Mouse (Mus musculus) limb, embryonic 11.5 days (tissue): Measurements from ENCODE around the gene Cd2. TPM values are rescaled to one million over a fixed set of nuclear protein-coding genes. Genes with fewer than 3 reads are reported as not detected.

Experiments
- ATAC-seq: fragments of 200-750 bp; cut with Nextera tagmentation; 2 replicates; pipeline ENCODE4 v1.8.0; 2017; ENCODE audit warnings: low read depth; ENCODE audit not compliant: insufficient number of reproducible peaks, low FRiP score, low TSS enrichment
- DNase-seq: peaks from one replicate; pipeline ENCODE4 v3.0.0-alpha.2; 2015; ENCODE audit warnings: low spot score
- H3K27ac ChIP-seq: fragments of 300-500 bp; sonication (generic); replicated peaks from 2 replicates; pipeline ENCODE4 v1.5.1; 2014; ENCODE audit warnings: low read depth, mild to moderate bottlenecking, low read length
- H3K27me3 ChIP-seq: fragments of 300-500 bp; sonication (generic); 2 replicates; pipeline ENCODE4 v1.6.1; 2014; ENCODE audit warnings: mild to moderate bottlenecking, low read length, mixed read lengths; ENCODE audit not compliant: control insufficient read depth, insufficient read depth
- H3K36me3 ChIP-seq: fragments of 300-500 bp; sonication (generic); 2 replicates; pipeline ENCODE4 v1.6.1; 2014; ENCODE audit warnings: mild to moderate bottlenecking, low read length, moderate library complexity, mixed read lengths; ENCODE audit not compliant: control insufficient read depth, insufficient read depth
- H3K4me1 ChIP-seq: fragments of 300-500 bp; sonication (generic); 2 replicates; pipeline ENCODE4 v1.6.1; 2014; ENCODE audit warnings: low read length, mixed read lengths; ENCODE audit not compliant: control insufficient read depth, insufficient read depth
- H3K4me2 ChIP-seq: fragments of 300-500 bp; sonication (generic); 2 replicates; pipeline ENCODE4 v1.6.1; 2014; ENCODE audit warnings: low read depth, mild to moderate bottlenecking, moderate library complexity; ENCODE audit not compliant: severe bottlenecking
- H3K4me3 ChIP-seq: fragments of 300-500 bp; sonication (generic); 2 replicates; pipeline ENCODE4 v1.5.1; 2014; ENCODE audit warnings: low read depth, low read length
- H3K9ac ChIP-seq: fragments of 300-500 bp; sonication (generic); 2 replicates; pipeline ENCODE4 v1.6.1; 2014; ENCODE audit warnings: mild to moderate bottlenecking, low read length
- H3K9me3 ChIP-seq: fragments of 300-500 bp; sonication (generic); 2 replicates; pipeline ENCODE4 v1.6.1; 2016; ENCODE audit warnings: low read length; ENCODE audit not compliant: control insufficient read depth
- WGBS: fragments of 180-500 bp; shearing (Covaris S2); extraction: QIAGEN DNeasy Blood & Tissue Kit; methylation state at CpG from one replicate; pipeline ENCODE4 v1.1.7; 2014; 5-methylcytosine and 5-hydroxymethylcytosine counted together
- polyA plus RNA-seq: library from polyadenylated mRNA; unstranded; fragments of >200 nt; fragmentation: Nextera tagmentation; extraction: Ambion mirVana; gene quantifications from 2 replicates; pipeline ENCODE4 v1.2.1, GENCODE M21; 2014

The Cd2 gene
- polyA plus RNA-seq, 1 experiment from 2014 or later: not detected

DNA sequence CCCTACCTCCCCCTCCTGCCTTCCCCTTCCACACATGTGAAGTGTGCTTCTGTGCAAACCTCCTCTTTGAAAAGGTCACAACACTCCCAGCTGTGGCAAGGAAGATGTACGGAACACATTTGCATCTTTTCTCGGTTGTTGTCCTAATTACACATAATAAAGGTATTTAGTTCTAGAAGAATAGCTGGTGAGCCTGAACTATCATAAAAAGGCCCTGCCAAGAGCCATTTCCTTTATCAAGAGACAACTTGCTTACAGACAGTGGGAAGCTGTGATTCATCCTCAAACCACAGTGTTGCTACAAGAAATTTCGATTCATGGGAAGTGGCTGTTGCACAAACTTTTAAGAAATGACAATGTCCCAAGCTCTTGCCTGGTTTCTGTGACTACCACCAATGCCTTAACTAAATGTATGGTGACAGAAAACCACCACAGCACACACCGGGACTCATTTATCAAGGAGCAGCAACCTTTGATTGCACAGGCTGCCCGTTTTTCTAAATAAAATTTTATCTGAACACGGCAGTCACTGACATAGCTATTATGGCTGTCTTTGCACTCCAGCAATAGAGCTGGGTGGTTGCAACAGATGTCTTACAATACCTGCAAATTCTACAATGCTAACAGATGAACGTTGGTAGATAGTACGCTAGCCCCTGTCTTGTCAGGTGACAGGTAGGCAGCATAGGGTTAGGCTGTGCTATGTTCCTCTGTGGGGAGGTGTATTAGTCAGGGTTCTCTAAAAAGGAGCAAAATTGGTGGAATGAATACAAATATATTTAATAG is 25.7 kb upstream of the Cd2 start:
- 86% methylated on average over 8 of the region's 8 CpGs for WGBS
- Histone ChIP-seq H3K4me1 (no peaks in the 10 kb centered on the region), H3K9me3 (no peaks in the 10 kb centered on the region), H3K27ac (no peak overlapping the region), H3K27me3 (no peaks in the 10 kb centered on the region), H3K9ac (no peak overlapping the region), H3K4me2 (no peak overlapping the region), H3K4me3 (no peak overlapping the region), H3K36me3 (no peaks in the 10 kb centered on the region)
- DNase-seq (no peak), ATAC-seq (no peak)

DNA sequence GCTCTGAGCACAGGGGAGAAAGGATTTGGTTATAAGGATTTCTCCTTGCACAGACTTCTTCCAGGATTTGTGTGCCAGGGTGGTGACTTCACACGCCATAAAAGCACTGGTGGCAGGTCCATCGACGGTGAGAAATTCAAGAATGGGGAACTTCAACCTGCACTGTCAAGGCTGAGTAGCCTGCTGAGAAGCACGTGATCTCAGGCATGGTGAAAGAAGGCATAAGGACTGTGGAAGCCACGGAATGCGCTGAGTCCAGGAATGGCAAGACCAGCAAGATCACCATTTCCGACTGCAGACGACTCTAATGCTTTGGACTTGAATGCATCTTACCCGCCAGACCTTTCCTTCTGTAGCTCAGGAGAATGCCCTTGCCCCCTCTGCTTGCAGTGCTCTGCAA is 23.2 kb upstream of the Cd2 start:
- H3K27me3 ChIP-seq: no peaks in the 10 kb centered on the region
- no peak overlapping the region for H3K4me3 ChIP-seq
- ATAC-seq: no peak
- H3K4me1 ChIP-seq: no peaks in the 10 kb centered on the region
- H3K36me3 ChIP-seq: no peaks in the 10 kb centered on the region
- no peak overlapping the region for H3K9ac ChIP-seq
- 55% methylated on average over 9 of the region's 9 CpGs for WGBS
- no peak overlapping the region for H3K4me2 ChIP-seq
- H3K9me3 ChIP-seq: no peaks in the 10 kb centered on the region
- no peak overlapping the region for H3K27ac ChIP-seq
- no peak for DNase-seq

DNA sequence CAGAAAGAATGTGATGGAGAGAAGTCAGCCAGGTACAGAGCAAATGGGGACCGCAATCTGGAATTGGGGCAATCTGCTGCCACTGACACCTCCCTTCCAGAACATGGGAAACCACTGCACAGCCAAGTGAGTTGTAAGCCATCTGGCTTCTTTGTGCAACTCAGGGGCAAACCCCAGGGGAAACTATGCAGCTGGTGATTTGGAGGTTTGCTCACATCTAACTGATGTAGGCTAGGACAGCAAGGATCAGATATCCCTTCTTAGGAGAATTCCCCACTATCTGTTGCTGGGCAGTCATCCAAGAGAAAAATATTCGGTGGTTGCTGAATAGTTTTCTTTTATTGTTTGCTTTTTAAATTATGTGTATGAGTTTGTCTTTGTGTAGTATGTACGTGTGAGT is 21.9 kb upstream of the Cd2 start:
- Histone ChIP-seq H3K27ac (no peak overlapping the region), H3K4me1 (no peaks in the 10 kb centered on the region)

DNA sequence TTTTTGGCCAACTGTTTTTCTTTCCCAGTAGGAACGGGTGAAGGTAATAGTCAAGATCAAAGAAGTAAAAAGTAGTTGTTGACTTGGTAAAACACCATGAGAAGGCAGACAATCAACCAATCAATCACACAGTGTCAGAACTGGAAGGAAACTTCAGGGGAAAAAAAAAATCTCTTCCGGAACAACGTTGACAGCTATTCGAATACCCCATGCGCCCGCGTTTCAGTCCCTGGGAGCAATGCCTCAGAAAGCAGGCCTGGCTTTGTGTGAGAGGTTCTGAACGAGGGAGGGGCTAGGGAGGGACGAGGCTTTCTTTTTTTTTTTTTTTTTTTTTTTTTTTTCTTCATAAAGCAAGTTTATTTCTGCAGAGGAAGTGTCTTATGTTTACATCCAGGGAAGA is 18.4 kb upstream of the Cd2 start:
- no peak overlapping the region for H3K4me3 ChIP-seq
- no peak overlapping the region for H3K9ac ChIP-seq
- no peaks in the 10 kb centered on the region for H3K9me3 ChIP-seq
- 73% methylated on average over 9 of the region's 9 CpGs for WGBS
- no peaks in the 10 kb centered on the region for H3K27me3 ChIP-seq
- H3K4me2 ChIP-seq: no peak overlapping the region
- ATAC-seq (no peak), DNase-seq (no peak)
- H3K36me3 ChIP-seq: no peaks in the 10 kb centered on the region
- H3K27ac ChIP-seq: no peak overlapping the region
- 0 out of 2 replicates have a peak, but pooled peaks cover 3% of the 10 kb centered on the region for H3K4me1 ChIP-seq

More for the DNA sequence above, 21.9 kb upstream of the Cd2 start:
- H3K9me3 ChIP-seq: no peaks in the 10 kb centered on the region
- no peaks in the 10 kb centered on the region for H3K36me3 ChIP-seq
- WGBS: 92% methylated on average over 3 of the region's 3 CpGs
- H3K9ac ChIP-seq: no peak overlapping the region
- H3K4me3 ChIP-seq: no peak overlapping the region
- ATAC-seq: no peak
- H3K4me2 ChIP-seq: no peak overlapping the region
- DNase-seq: no peak
- no peaks in the 10 kb centered on the region for H3K27me3 ChIP-seq

DNA sequence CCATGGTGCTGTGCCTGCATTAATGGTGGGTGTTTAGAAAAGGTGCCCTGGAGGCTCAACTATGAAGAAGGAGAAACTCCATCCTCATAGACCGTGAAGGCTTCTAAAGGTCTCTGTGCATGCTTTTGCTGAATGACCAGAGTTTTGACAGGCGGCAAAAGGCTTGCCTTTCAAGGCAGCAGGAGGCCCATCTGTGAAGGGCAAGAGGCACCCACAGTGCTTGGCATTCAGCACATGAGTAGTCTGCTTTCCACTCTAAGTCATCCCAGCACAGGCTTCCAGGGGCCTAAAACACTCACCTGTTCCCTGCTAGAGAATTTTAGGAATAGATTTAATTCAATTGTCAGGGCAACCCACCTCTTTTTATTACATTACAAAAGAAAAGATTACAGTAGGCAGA is 17.3 kb upstream of the Cd2 start:
- DNase-seq (no peak), ATAC-seq (no peak)
- no peaks in the 10 kb centered on the region for H3K36me3 ChIP-seq
- H3K4me3 ChIP-seq: no peak overlapping the region
- no peak overlapping the region for H3K9ac ChIP-seq
- no peaks in the 10 kb centered on the region for H3K9me3 ChIP-seq
- H3K27me3 ChIP-seq: no peaks in the 10 kb centered on the region
- H3K4me1 ChIP-seq: peaks cover 9% of the 10 kb centered on the region
- no peak overlapping the region for H3K27ac ChIP-seq
- H3K4me2 ChIP-seq: no peak overlapping the region
- 85% methylated on average over 2 of the region's 2 CpGs for WGBS

DNA sequence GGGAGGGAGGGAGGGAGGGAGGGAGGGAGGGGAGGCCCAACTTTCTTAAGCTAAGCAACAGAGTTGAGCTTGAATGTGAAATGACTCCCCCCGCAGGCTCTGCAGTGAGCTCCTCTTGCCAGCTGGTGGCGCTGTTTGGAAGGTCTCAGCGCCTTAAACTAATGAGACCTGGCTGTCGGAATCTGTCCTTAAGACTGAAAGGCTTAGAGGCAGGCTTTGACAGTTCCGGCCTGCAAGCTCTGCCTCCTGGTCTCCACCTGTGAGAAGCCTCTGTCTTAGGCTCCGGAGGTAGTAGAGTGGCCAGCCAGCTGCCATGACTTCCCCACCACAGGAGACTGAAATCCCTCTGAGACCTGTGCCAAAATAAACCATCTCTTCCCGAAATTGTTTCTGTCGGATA is 16.4 kb upstream of the Cd2 start:
- no peak overlapping the region for H3K27ac ChIP-seq
- H3K9me3 ChIP-seq: no peaks in the 10 kb centered on the region
- 16% methylated on average over 8 of the region's 8 CpGs for WGBS
- DNase-seq (peak; percentile 93), ATAC-seq (no peak)
- H3K9ac ChIP-seq: no peak overlapping the region
- no peak overlapping the region for H3K4me2 ChIP-seq
- no peak overlapping the region for H3K4me3 ChIP-seq
- H3K4me1 ChIP-seq: peaks cover 14% of the 10 kb centered on the region
- H3K36me3 ChIP-seq: no peaks in the 10 kb centered on the region
- no peaks in the 10 kb centered on the region for H3K27me3 ChIP-seq

DNA sequence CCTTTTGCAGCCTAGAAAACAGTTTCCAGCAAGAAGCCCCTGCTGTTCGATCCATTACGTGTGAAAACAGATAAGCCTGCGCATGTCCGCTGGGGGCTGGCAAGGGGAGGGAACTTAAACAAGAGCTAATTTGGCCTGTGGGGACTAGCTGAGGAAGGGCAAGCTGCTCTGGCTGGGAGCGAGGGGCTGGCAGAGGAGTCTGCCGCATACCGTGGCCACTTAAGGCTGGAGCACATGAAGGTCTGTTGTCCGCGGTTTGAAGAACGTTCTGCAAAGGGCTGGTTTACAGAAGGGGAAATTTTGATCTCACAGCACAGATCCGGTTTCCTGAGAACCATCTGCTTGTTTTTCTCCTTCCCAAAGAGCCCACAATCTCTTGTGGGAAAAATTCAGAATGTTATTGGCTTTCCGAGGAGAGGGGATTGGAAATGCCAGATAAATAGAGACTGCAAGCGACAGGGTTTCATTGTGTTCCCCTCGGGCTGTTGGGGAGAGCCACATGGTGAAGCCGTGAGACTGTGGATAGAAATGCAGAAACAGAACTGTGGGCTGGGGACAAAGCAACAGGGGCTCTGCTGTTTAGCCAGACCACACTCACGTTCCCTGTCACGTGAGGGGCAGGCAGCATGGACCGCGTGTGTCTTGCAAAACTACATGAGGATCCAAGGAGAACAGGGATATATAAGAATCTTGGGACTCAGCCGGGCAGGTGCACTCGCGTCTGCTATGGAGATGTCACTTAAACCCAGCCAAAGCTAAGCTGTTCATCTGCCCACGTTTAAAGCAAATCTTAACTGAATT is 12.7 kb upstream of the Cd2 start:
- peak overlapping the region; percentile 41 for H3K9ac ChIP-seq
- H3K4me3 ChIP-seq: no peak overlapping the region
- peaks cover 14% of the 10 kb centered on the region for H3K4me1 ChIP-seq
- H3K9me3 ChIP-seq: no peaks in the 10 kb centered on the region
- no peak overlapping the region for H3K27ac ChIP-seq
- DNase-seq: peak; percentile 56
- no peak for ATAC-seq
- no peaks in the 10 kb centered on the region for H3K27me3 ChIP-seq
- no peaks in the 10 kb centered on the region for H3K36me3 ChIP-seq
- H3K4me2 ChIP-seq: peak overlapping the region; percentile 31
- 30% methylated on average over 23 of the region's 23 CpGs for WGBS

DNA sequence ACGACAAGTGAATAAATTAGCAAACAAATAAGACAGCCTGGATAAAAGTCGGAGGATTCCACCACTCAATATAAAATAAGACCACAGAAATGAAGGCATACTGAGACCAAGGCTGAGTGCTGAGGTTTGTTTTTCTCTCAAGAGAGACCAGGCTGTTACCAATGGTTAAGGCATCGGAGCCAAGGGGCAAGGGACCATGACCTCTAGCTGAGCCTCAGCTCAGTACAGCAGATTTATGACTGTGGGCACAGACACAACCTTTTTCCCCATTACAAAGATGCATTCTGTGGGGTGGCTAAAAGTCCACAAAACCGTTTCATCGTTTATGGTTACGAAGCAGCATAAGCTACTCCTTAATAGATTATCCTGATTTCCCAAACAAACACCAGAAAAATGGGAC is 11.9 kb upstream of the Cd2 start:
- ATAC-seq: no peak
- 59% methylated on average over 6 of the region's 6 CpGs for WGBS

More for the DNA sequence above, 11.9 kb upstream of the Cd2 start:
- Histone ChIP-seq H3K4me3 (no peak overlapping the region), H3K9ac (no peak overlapping the region), H3K4me2 (no peak overlapping the region), H3K9me3 (no peaks in the 10 kb centered on the region), H3K4me1 (peaks cover 14% of the 10 kb centered on the region), H3K36me3 (no peaks in the 10 kb centered on the region), H3K27ac (no peak overlapping the region), H3K27me3 (no peaks in the 10 kb centered on the region)
- DNase-seq: no peak
